Mouse (Mus musculus) lung, postnatal 0 days (tissue): ENCODE results near the gene Fblim1. TPM values are rescaled to one million over a fixed set of nuclear protein-coding genes. Genes with fewer than 3 reads are reported as not detected.

Experiments
- ATAC-seq: fragments of 200-750 bp; cut with Nextera tagmentation; 2 replicates; pipeline ENCODE4 v1.8.0; 2017; ENCODE audit warnings: moderate library complexity
- DNase-seq: peaks from one replicate; pipeline ENCODE4 v3.0.0-alpha.2; 2016; ENCODE audit warnings: low spot score
- H3K27ac ChIP-seq: fragments of 300-500 bp; sonication (generic); 2 replicates; pipeline ENCODE4 v1.5.1; 2014; ENCODE audit warnings: antibody characterized with exemption, mild to moderate bottlenecking, low read length, mixed read lengths
- H3K27me3 ChIP-seq: fragments of 300-500 bp; sonication (generic); replicated peaks from 2 replicates; pipeline ENCODE4 v1.6.1; 2014; ENCODE audit warnings: low read length, mixed read lengths; ENCODE audit not compliant: insufficient read depth
- H3K36me3 ChIP-seq: fragments of 300-500 bp; sonication (generic); 2 replicates; pipeline ENCODE4 v1.6.1; 2014; ENCODE audit warnings: low read length, mixed read lengths; ENCODE audit not compliant: insufficient read depth
- H3K4me1 ChIP-seq: fragments of 300-500 bp; sonication (generic); 2 replicates; pipeline ENCODE4 v1.6.1; 2014; ENCODE audit warnings: antibody characterized with exemption, low read depth, low read length, mixed read lengths; ENCODE audit not compliant: insufficient read depth
- H3K4me2 ChIP-seq: fragments of 300-500 bp; sonication (generic); replicated peaks from 2 replicates; pipeline ENCODE4 v1.6.1; 2014; ENCODE audit warnings: low read depth, mild to moderate bottlenecking, low read length, moderate library complexity, mixed read lengths
- H3K4me3 ChIP-seq: fragments of 300-500 bp; sonication (generic); 2 replicates; pipeline ENCODE4 v1.5.1; 2014; ENCODE audit warnings: low read depth, low read length
- H3K9ac ChIP-seq: fragments of 300-500 bp; sonication (generic); replicated peaks from 2 replicates; pipeline ENCODE4 v1.6.1; 2014; ENCODE audit warnings: low read depth, mild to moderate bottlenecking
- H3K9me3 ChIP-seq: fragments of 300-500 bp; sonication (generic); 2 replicates; pipeline ENCODE4 v1.6.1; 2016; ENCODE audit warnings: low read length, mixed read lengths
- CTCF ChIP-seq: IDR thresholded peaks from 2 replicates; pipeline ENCODE4 v1.5.1; 2016; ENCODE audit warnings: antibody characterized with exemption, mild to moderate bottlenecking
- EP300 ChIP-seq: IDR thresholded peaks from 2 replicates; pipeline ENCODE4 v1.6.1; 2016; ENCODE audit warnings: antibody characterized with exemption, mild to moderate bottlenecking, control low read depth
- WGBS: fragments of 180-500 bp; shearing (Covaris S2); extraction: QIAGEN DNeasy Blood & Tissue Kit; methylation state at CpG from one replicate; pipeline ENCODE4 v1.1.7; 2014; 5-methylcytosine and 5-hydroxymethylcytosine counted together
- polyA plus RNA-seq: library from polyadenylated mRNA; unstranded; fragments of >200 nt; fragmentation: Nextera tagmentation; extraction: Ambion mirVana; gene quantifications from 2 replicates; pipeline ENCODE4 v1.2.1, GENCODE M21; 2015

The Fblim1 gene
- polyA plus RNA-seq, 1 experiment from 2014 or later, result 52.3 TPM

DNA sequence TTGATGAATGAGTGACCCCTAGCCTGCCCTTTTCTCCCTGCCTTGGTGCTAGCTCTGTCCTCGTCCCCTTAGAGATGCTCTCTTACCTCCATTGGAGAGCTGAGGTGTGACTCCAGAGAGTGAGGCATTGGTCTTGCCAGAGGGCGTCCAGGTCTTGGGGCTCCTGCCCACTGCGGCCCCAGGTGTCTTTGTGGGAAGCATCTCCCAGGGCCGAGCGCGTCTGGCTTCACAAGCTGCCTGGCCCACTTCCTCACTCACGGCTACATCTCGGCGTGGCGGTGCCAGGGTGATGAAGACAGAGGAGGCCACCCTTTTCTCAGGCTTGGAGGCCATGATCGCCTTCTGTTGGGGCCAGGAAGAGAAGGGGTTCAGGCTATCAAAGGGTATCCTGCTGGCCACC lies 10.8 kb downstream of the Fblim1 start:
- no peak overlapping the region for H3K4me3 ChIP-seq
- H3K27me3 ChIP-seq, result no peaks in the 10 kb centered on the region
- no peaks in the 10 kb centered on the region for H3K9me3 ChIP-seq
- no peak for DNase-seq
- ATAC-seq, result no peak
- no peaks in the 10 kb centered on the region for H3K4me1 ChIP-seq
- peaks cover 3% of the 10 kb centered on the region for H3K36me3 ChIP-seq
- WGBS, result 95% methylated on average over 11 of the region's 11 CpGs
- TF ChIP-seq EP300 (no peak), CTCF (no peak)
- H3K4me2 ChIP-seq, result no peak overlapping the region
- no peak overlapping the region for H3K9ac ChIP-seq
- H3K27ac ChIP-seq, result no peak overlapping the region

GRCm38 (mm10) chr4:141591547-141591946 lies 14.3 kb downstream of the Fblim1 start:
- 11% methylated on average over 3 of the region's 3 CpGs for WGBS
- DNase-seq (peak; percentile 44), ATAC-seq (no peak)
- H3K36me3 ChIP-seq, result peaks cover 7% of the 10 kb centered on the region
- H3K4me3 ChIP-seq, result no peak overlapping the region
- no peaks in the 10 kb centered on the region for H3K4me1 ChIP-seq
- H3K27me3 ChIP-seq, result no peaks in the 10 kb centered on the region
- no peak overlapping the region for H3K27ac ChIP-seq
- no peak overlapping the region for H3K4me2 ChIP-seq
- no peaks in the 10 kb centered on the region for H3K9me3 ChIP-seq
- TF ChIP-seq CTCF (peak; percentile 82), EP300 (no peak)
- no peak overlapping the region for H3K9ac ChIP-seq

- no peak overlapping the region for H3K27ac ChIP-seq
- H3K4me3 ChIP-seq, result no peak overlapping the region
- no peak overlapping the region for H3K4me2 ChIP-seq
- ATAC-seq, result no peak
- DNase-seq, result no peak
- 86% methylated on average over 8 of the region's 8 CpGs for WGBS
- TF ChIP-seq CTCF, result no peak
- TF ChIP-seq EP300, result no peak
- H3K36me3 ChIP-seq, result peaks cover 14% of the 10 kb centered on the region; the same call in 1 of the 2 replicates
- no peaks in the 10 kb centered on the region for H3K9me3 ChIP-seq
- H3K27me3 ChIP-seq, result no peaks in the 10 kb centered on the region
- no peak overlapping the region for H3K9ac ChIP-seq
- no peaks in the 10 kb centered on the region for H3K4me1 ChIP-seq
Observed at GRCm38 (mm10) chr4:141583919-141584318, 22.0 kb downstream of the Fblim1 start.

DNA sequence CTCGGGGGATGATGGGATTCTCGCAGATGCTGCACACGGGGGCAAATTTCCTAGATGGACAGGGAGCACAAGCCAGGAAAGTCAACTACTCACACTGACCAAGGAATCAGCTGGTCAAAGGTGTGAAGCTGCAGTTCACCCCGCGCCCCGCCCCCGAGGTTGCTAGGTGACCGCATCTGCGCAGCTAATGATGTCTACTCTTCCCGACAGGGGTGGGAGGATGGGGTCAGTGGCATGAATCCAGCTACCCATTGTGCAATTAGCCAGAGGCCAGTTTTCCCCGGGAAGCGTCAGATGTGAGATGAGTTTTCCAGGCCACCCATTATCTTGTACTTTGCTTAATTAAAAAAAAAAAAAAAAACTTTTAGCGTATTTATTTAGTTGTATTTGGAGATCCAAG lies 24.8 kb downstream of the Fblim1 start:
- no peak for TF ChIP-seq EP300
- no peak for TF ChIP-seq CTCF
- Histone ChIP-seq H3K9me3 (no peaks in the 10 kb centered on the region), H3K27ac (no peak overlapping the region), H3K9ac (no peak overlapping the region), H3K27me3 (no peaks in the 10 kb centered on the region), H3K4me1 (no peaks in the 10 kb centered on the region), H3K4me2 (no peak overlapping the region), H3K4me3 (no peak overlapping the region), H3K36me3 (0 out of 2 replicates have a peak, but pooled peaks cover 10% of the 10 kb centered on the region)
- ATAC-seq (no peak), DNase-seq (no peak)
- WGBS, result 90% methylated on average over 13 of the region's 13 CpGs

- ATAC-seq (0 out of 2 replicates have a peak, but pooled peaks have one; percentile 13), DNase-seq (peak; percentile 74)
- H3K9me3 ChIP-seq, result no peaks in the 10 kb centered on the region
- H3K36me3 ChIP-seq, result 0 out of 2 replicates have a peak, but pooled peaks cover under 1% of the 10 kb centered on the region
- TF ChIP-seq CTCF, result no peak
- TF ChIP-seq EP300, result peak; percentile 54; the same call in 1 of the 2 replicates
- H3K27ac ChIP-seq, result no peak overlapping the region; the same call in 1 of the 2 replicates
- H3K27me3 ChIP-seq, result no peaks in the 10 kb centered on the region
- no peak overlapping the region for H3K4me2 ChIP-seq
- no peak overlapping the region for H3K4me3 ChIP-seq
- H3K9ac ChIP-seq, result no peak overlapping the region
- WGBS, result 13% methylated on average over 3 of the region's 3 CpGs
- H3K4me1 ChIP-seq, result peaks cover 8% of the 10 kb centered on the region; the same call in 1 of the 2 replicates
Observed at GRCm38 (mm10) chr4:141578833-141579232, 27.1 kb downstream of the Fblim1 start.

GRCm38 (mm10) chr4:141576877-141577276 lies 29.0 kb downstream of the Fblim1 start:
- WGBS, result 97% methylated on average over 7 of the region's 7 CpGs
- ATAC-seq, result no peak
- no peak overlapping the region for H3K27ac ChIP-seq
- H3K4me3 ChIP-seq, result no peak overlapping the region
- H3K9ac ChIP-seq, result no peak overlapping the region
- no peak for DNase-seq
- H3K4me2 ChIP-seq, result no peak overlapping the region
- no peaks in the 10 kb centered on the region for H3K36me3 ChIP-seq
- H3K27me3 ChIP-seq, result no peaks in the 10 kb centered on the region
- no peaks in the 10 kb centered on the region for H3K9me3 ChIP-seq
- peaks cover 14% of the 10 kb centered on the region for H3K4me1 ChIP-seq
- TF ChIP-seq CTCF (peak; percentile 41), EP300 (no peak)

GRCm38 (mm10) chr4:141576404-141576803 lies 29.5 kb downstream of the Fblim1 start:
- no peaks in the 10 kb centered on the region for H3K9me3 ChIP-seq
- H3K36me3 ChIP-seq, result no peaks in the 10 kb centered on the region
- H3K27me3 ChIP-seq, result no peaks in the 10 kb centered on the region
- no peak overlapping the region for H3K9ac ChIP-seq
- 78% methylated on average over 11 of the region's 11 CpGs for WGBS
- H3K27ac ChIP-seq, result no peak overlapping the region
- H3K4me3 ChIP-seq, result no peak overlapping the region
- no peak overlapping the region for H3K4me2 ChIP-seq
- ATAC-seq (no peak), DNase-seq (no peak)
- TF ChIP-seq CTCF (no peak), EP300 (no peak)
- H3K4me1 ChIP-seq, result peaks cover 14% of the 10 kb centered on the region
